Mouse (Mus musculus): ENCODE results near the gene Rfx3.

- TF ChIP-seq ETS1 (IDR thresholded peaks at IDR 0.05; ENCODE audit: low read depth, low read length) (no peak), GATA1 (IDR thresholded peaks at IDR 0.05; ENCODE audit: low read depth, low read length) (no peak), CTCF (IDR thresholded peaks at IDR 0.05 in 2 of 3, conservative IDR thresholded peaks at IDR 0.05 in 1 of 3; ENCODE audit: control insufficient read depth in 1 of 3, insufficient read depth in 1 of 3, low read depth in 2 of 3, low read length in 3 of 3, poor library complexity in 1 of 3, severe bottlenecking in 1 of 3) (no peak), POLR2A (IDR thresholded peaks at IDR 0.05; ENCODE audit: control insufficient read depth in 1 of 2, insufficient read depth in 1 of 2, low read depth in 1 of 2, low read length in 2 of 2, poor library complexity in 1 of 2) (no peak)
These were observed 108.4 kb downstream of the Rfx3 start for GRCm38 (mm10) chr19:27902601-27903000.
